Mouse (Mus musculus) lung, postnatal 0 days (tissue): ENCODE data around the gene Ddx27.

Source experiments
- CTCF ChIP-seq: IDR thresholded peaks from 2 replicates; pipeline ENCODE4 v1.5.1; 2016; ENCODE audit warnings: antibody characterized with exemption, mild to moderate bottlenecking
- EP300 ChIP-seq: IDR thresholded peaks from 2 replicates; pipeline ENCODE4 v1.6.1; 2016; ENCODE audit warnings: antibody characterized with exemption, mild to moderate bottlenecking, control low read depth

DNA sequence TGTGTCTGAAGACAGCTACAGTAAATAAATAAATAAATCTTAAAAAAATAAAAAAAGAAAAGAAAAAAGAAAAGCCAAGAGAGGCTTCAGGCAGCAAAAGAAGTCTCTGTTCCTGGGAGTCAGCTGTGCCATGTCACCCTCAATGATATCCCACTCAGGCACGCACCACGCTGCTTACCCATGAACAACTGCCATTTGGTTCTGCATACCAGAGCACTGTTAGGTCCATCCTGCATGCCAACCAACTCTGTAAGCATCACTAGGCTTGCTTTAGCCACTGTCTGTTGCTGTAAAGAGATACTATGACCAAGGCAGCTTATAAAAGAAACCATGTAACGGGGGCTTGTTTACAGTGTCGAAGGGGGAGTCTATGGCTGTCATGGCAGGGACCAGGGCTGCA lies 61.4 kb downstream of the Ddx27 start:
- TF ChIP-seq CTCF (no peak), EP300 (no peak)
